Mouse (Mus musculus) monocyte, adult 5-6 weeks (primary cell): Measurements from ENCODE around the gene Cpxm1. TPM values are rescaled to one million over a fixed set of nuclear protein-coding genes. Genes with fewer than 3 reads are reported as not detected.

Experiments
- ATAC-seq: fragments of 153-309, 156-312 bp; replicated peaks from 2 replicates; pipeline ENCODE4 v1.8.0; 2017; ENCODE audit warnings: mild to moderate bottlenecking; ENCODE audit not compliant: low TSS enrichment, insufficient number of reproducible peaks, severe bottlenecking, poor library complexity, low FRiP score
- total RNA-seq: library from RNA; stranded (forward); fragments of 200-1000, 200-491, 200-594 nt; gene quantifications from 3 replicates; pipeline ENCODE4 v1.2.3, GENCODE M21; 2017

Cpxm1 gene
- total RNA-seq, 1 experiment from 2014 or later = 0.67 TPM

DNA sequence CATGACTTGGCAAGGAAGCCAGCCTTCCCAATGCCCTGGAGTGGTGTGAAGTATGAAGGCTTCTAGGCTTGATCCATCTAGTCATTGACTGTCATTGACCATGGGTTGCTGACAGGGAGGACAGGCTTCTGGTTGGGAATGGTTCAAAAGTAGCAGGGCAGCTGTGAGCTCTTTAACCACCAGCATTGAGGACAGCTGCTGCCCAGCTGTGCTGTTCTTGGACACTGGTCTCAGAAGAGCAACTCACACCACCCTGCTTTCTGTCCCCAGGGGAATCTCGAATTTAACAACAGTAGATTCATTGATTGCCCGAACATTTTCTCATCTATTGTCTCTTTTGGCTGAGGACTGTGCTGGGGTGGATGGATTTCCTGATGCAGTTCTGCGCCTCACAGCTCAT, 43.5 kb downstream of the Cpxm1 start:
- ATAC-seq = no peak

DNA sequence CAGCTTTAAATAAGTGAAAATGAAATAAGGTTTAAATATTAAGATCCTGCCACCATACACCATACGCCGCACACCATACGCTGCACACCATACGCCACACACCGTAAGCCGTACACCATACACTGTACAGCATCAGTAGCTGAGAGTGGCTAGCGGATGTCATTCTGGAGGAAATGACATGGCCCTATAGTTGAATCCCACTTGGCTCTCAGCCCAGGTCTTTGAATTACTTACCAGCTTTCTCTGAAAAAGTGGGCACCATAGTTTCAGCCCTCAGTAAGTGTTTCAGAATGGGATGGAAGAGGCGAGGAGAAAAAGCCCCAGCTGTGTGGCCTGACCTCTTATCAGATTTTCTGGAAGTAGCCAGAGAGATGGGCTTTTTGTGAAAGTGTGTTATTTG, 44.0 kb downstream of the Cpxm1 start:
- ATAC-seq = no peak

DNA sequence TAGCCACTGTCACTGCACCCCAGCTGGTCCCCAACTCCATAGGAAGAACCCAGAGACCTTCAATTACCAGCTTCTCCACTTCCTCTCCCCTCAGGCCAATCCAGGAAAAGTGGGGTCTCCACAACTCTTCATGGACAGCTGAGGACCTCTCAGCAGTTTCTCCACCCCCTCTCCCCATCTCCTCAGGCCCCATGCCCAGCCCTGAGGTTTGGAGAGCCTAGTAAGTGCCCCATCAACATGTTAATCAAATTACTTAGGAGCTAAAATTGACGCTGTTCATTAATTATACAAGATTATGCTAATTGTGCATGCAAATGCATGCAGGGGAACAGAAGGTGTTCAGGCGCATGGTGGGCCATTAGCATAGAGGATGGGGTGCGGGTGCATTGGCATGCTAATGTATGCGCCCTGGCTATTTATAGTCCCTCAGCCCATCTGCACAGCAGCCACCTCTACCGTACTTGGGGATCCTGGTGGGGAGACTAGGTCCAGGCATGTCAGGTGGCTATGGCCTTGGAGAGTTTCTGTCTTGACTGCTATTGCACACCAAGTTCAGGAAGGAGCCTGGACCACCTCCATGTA, 45.5 kb downstream of the Cpxm1 start:
- no peak for ATAC-seq

DNA sequence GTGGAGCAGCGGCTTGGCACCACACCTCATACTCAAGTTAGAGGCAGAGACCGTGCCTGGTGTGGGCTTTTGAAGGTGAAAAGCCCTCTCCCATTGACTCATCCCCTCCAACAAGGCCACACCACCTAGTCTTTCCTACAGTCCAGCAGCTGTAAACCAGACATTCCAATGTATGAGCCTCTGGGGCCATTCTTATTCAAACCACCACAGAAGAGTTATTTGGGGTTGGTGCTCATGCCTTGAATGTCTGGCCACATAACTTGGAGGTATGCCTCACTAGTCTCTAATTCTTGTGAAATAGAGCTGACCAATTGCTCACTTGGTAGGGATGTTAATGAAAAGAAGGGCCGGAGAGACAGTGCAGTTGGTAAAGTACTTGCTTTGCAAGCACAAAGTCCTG, 47.0 kb downstream of the Cpxm1 start:
- no peak for ATAC-seq

DNA sequence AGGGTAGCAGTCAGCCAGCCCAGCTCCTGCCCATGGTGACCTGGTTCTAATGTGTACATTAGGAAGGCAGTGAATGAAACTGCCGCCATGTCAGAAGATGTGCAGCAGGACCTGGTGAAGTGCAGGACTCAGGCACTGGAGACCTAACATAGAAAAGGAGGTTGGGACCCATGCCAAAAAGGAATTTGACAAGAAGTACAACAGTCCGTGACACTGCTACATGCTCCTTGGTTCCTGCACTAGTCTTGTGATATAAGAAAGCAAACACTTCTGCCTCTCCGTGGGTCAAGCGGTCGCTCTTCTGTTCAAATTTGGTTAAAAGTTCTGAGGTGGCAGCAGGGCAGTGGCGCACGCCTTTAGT, 56.2 kb downstream of the Cpxm1 start:
- ATAC-seq = no peak

Other genes with a start within 250 kb of the Cpxm1 start
- 172 to 203 TPM (median 176 TPM) in 3 replicates for gene Snrpb, start 218.2 kb downstream of the Cpxm1 start, total RNA-seq
- not detected in 3 replicates for gene Tmc2, start 202.4 kb downstream of the Cpxm1 start, total RNA-seq
- gene Nop56, start 123.1 kb downstream of the Cpxm1 start, total RNA-seq = 156 to 208 TPM (median 163 TPM) in 3 replicates
- 103 to 169 TPM (median 112 TPM) in 3 replicates for gene Idh3b, start 113.0 kb downstream of the Cpxm1 start, total RNA-seq
- gene Ebf4, start 102.4 kb downstream of the Cpxm1 start, total RNA-seq = not detected in 3 replicates
- gene Gm28372, start 7.7 kb upstream of the Cpxm1 start, total RNA-seq = not detected in 3 replicates
- gene 1700020A23Rik, start 7.7 kb upstream of the Cpxm1 start, total RNA-seq = not detected in 3 replicates
- gene Tmem239, start 8.9 kb upstream of the Cpxm1 start, total RNA-seq = not detected in 3 replicates
- gene Vps16, start 26.8 kb upstream of the Cpxm1 start, total RNA-seq = 199 to 267 TPM (median 223 TPM) in 3 replicates
- 20.8 to 40.3 TPM (median 22.5 TPM) in 3 replicates for gene Pced1a, start 27.1 kb upstream of the Cpxm1 start, total RNA-seq
- gene Ptpra, start 52.7 kb upstream of the Cpxm1 start, total RNA-seq = 103 to 177 TPM (median 151 TPM) in 3 replicates
- 12.2 to 32.6 TPM (median 25.0 TPM) in 3 replicates for gene Mrps26, start 166.2 kb upstream of the Cpxm1 start, total RNA-seq
- not detected in 3 replicates for gene Oxt, start 178.6 kb upstream of the Cpxm1 start, total RNA-seq
- not detected in 3 replicates for gene Avp, start 185.0 kb upstream of the Cpxm1 start, total RNA-seq
- gene Fastkd5, start 232.5 kb upstream of the Cpxm1 start, total RNA-seq = 5.1 to 10.8 TPM (median 9.0 TPM) in 3 replicates
- 2.9 to 5.1 TPM (median 3.5 TPM) in 3 replicates for gene Ubox5, start 232.5 kb upstream of the Cpxm1 start, total RNA-seq
- gene Lzts3, start 245.2 kb upstream of the Cpxm1 start, total RNA-seq = 0.29 to 0.95 TPM (median 0.85 TPM) in 3 replicates